Mouse (Mus musculus) liver, embryonic 13.5 days (tissue): Measurements from ENCODE around the gene Tmem214. TPM values are rescaled to one million over a fixed set of nuclear protein-coding genes. Genes with fewer than 3 reads are reported as not detected.
A peak's percentile ranks its signal among the peaks of the same experiment; 100 is the strongest.

Source experiments
- ATAC-seq: fragments of 200-750 bp; cut with Nextera tagmentation; 2 replicates; pipeline ENCODE4 v1.8.0; 2017; ENCODE audit warnings: low read depth, mild to moderate bottlenecking, moderate number of reproducible peaks, moderate library complexity
- DNase-seq: peaks from one replicate; pipeline ENCODE4 v3.0.0; 2022
- H3K27ac ChIP-seq: fragments of 300-500 bp; sonication (generic); 2 replicates; pipeline ENCODE4 v1.5.1; 2015; ENCODE audit warnings: moderate library complexity, mild to moderate bottlenecking, inconsistent platforms
- H3K27me3 ChIP-seq: fragments of 300-500 bp; sonication (generic); 2 replicates; pipeline ENCODE4 v1.6.1; 2015; ENCODE audit warnings: mild to moderate bottlenecking, inconsistent platforms
- H3K36me3 ChIP-seq: fragments of 300-500 bp; sonication (generic); 2 replicates; pipeline ENCODE4 v1.6.1; 2015; ENCODE audit warnings: mild to moderate bottlenecking, inconsistent platforms
- H3K4me1 ChIP-seq: fragments of 300-500 bp; sonication (generic); replicated peaks from 2 replicates; pipeline ENCODE4 v1.6.1; 2015; ENCODE audit warnings: inconsistent platforms
- H3K4me2 ChIP-seq: fragments of 300-500 bp; sonication (generic); 2 replicates; pipeline ENCODE4 v1.6.1; 2015; ENCODE audit warnings: inconsistent platforms, mild to moderate bottlenecking, moderate library complexity
- H3K4me3 ChIP-seq: fragments of 300-500 bp; sonication (generic); replicated peaks from 2 replicates; pipeline ENCODE4 v1.5.1; 2015; ENCODE audit warnings: mild to moderate bottlenecking, inconsistent platforms
- H3K9ac ChIP-seq: fragments of 300-500 bp; sonication (generic); 2 replicates; pipeline ENCODE4 v1.6.1; 2015; ENCODE audit warnings: mild to moderate bottlenecking, inconsistent platforms
- H3K9me3 ChIP-seq: fragments of 300-500 bp; sonication (generic); replicated peaks from 2 replicates; pipeline ENCODE4 v1.6.1; 2016; ENCODE audit warnings: inconsistent platforms
- WGBS: fragments of 180-500 bp; shearing (Covaris S2); methylation state at CpG from one replicate; pipeline ENCODE4 v1.1.7; 2015; ENCODE audit not compliant: insufficient replicate concordance; 5-methylcytosine and 5-hydroxymethylcytosine counted together
- polyA plus RNA-seq: library from polyadenylated mRNA; unstranded; fragments of >200 nt; fragmentation: Nextera tagmentation; extraction: Ambion mirVana; gene quantifications from 2 replicates; pipeline ENCODE4 v1.2.1, GENCODE M21; 2015

Gene Tmem214
- polyA plus RNA-seq: 40.8 and 47.7 TPM in 2 replicates

GRCm38 (mm10) chr5:30867712-30868111, at the start of gene Tmem214:
Tmem214 (plus strand) TSS chr5:30868012.
- Histone ChIP-seq H3K4me3 (no peak within 1 kb of the TSS), H3K36me3 (peaks cover 24% of the 10 kb centered on the region), H3K4me2 (peak within 1 kb of the TSS; percentile 89), H3K27me3 (no peaks in the 10 kb centered on the region), H3K9me3 (no peaks in the 10 kb centered on the region), H3K27ac (no peak within 1 kb of the TSS), H3K9ac (0 out of 2 replicates have a peak within 1 kb of the TSS, but pooled peaks have one; percentile 94), H3K4me1 (peaks cover 25% of the 10 kb centered on the region)
- no peak for DNase-seq
- WGBS: 75% methylated on average over 3 of the region's 3 CpGs
- no peak for ATAC-seq

- Histone ChIP-seq H3K4me2 (no peak overlapping the region), H3K27ac (no peak overlapping the region), H3K9me3 (no peaks in the 10 kb centered on the region), H3K9ac (no peak overlapping the region), H3K27me3 (peaks cover 28% of the 10 kb centered on the region), H3K4me3 (no peak overlapping the region), H3K36me3 (no peaks in the 10 kb centered on the region), H3K4me1 (0 out of 2 replicates have a peak, but pooled peaks cover 14% of the 10 kb centered on the region)
- WGBS: 69% methylated on average over 8 of the region's 8 CpGs
- DNase-seq (no peak), ATAC-seq (no peak)
Observed at GRCm38 (mm10) chr5:30818758-30819309, 49.0 kb upstream of the Tmem214 start.

- Histone ChIP-seq H3K27ac (no peak overlapping the region), H3K9ac (no peak overlapping the region), H3K4me2 (no peak overlapping the region), H3K27me3 (no peaks in the 10 kb centered on the region), H3K36me3 (no peaks in the 10 kb centered on the region), H3K4me1 (no peaks in the 10 kb centered on the region), H3K4me3 (no peak overlapping the region), H3K9me3 (no peaks in the 10 kb centered on the region)
- 63% methylated on average over 5 of the region's 5 CpGs for WGBS
- ATAC-seq (no peak), DNase-seq (no peak)
Observed at GRCm38 (mm10) chr5:30822689-30823088, 45.1 kb upstream of the Tmem214 start.

GRCm38 (mm10) chr5:30823091-30823490, 44.7 kb upstream of the Tmem214 start:
- WGBS: 68% methylated on average over 3 of the region's 3 CpGs
- Histone ChIP-seq H3K27ac (no peak overlapping the region), H3K9me3 (no peaks in the 10 kb centered on the region), H3K4me3 (no peak overlapping the region), H3K9ac (no peak overlapping the region), H3K27me3 (no peaks in the 10 kb centered on the region), H3K4me2 (no peak overlapping the region), H3K36me3 (no peaks in the 10 kb centered on the region), H3K4me1 (no peaks in the 10 kb centered on the region)
- DNase-seq: no peak
- ATAC-seq: no peak

GRCm38 (mm10) chr5:30824124-30824988, 43.5 kb upstream of the Tmem214 start:
- no peak for DNase-seq
- no peak for ATAC-seq
- Histone ChIP-seq H3K27ac (no peak overlapping the region), H3K27me3 (no peaks in the 10 kb centered on the region), H3K36me3 (no peaks in the 10 kb centered on the region), H3K4me2 (no peak overlapping the region), H3K4me3 (no peak overlapping the region), H3K4me1 (no peaks in the 10 kb centered on the region), H3K9ac (no peak overlapping the region), H3K9me3 (no peaks in the 10 kb centered on the region)
- WGBS: 69% methylated on average over 11 of the region's 11 CpGs

- Histone ChIP-seq H3K4me2 (no peak overlapping the region), H3K36me3 (no peaks in the 10 kb centered on the region), H3K9me3 (no peaks in the 10 kb centered on the region), H3K27ac (no peak overlapping the region), H3K27me3 (no peaks in the 10 kb centered on the region), H3K4me1 (no peaks in the 10 kb centered on the region), H3K4me3 (no peak overlapping the region), H3K9ac (no peak overlapping the region)
- DNase-seq: no peak
- 47% methylated on average over 10 of the region's 10 CpGs for WGBS
- ATAC-seq: no peak
Observed at GRCm38 (mm10) chr5:30825166-30825565, 42.6 kb upstream of the Tmem214 start.

- DNase-seq (no peak), ATAC-seq (no peak)
- Histone ChIP-seq H3K4me3 (no peak overlapping the region), H3K36me3 (no peaks in the 10 kb centered on the region), H3K9ac (no peak overlapping the region), H3K27me3 (no peaks in the 10 kb centered on the region), H3K4me1 (no peaks in the 10 kb centered on the region), H3K4me2 (no peak overlapping the region), H3K27ac (no peak overlapping the region), H3K9me3 (no peaks in the 10 kb centered on the region)
- 65% methylated on average over 6 of the region's 6 CpGs for WGBS
Observed at GRCm38 (mm10) chr5:30825821-30826220, 42.0 kb upstream of the Tmem214 start.

GRCm38 (mm10) chr5:30833416-30833815, 34.4 kb upstream of the Tmem214 start:
- no peaks in the 10 kb centered on the region for H3K4me1 ChIP-seq
- H3K9me3 ChIP-seq: no peaks in the 10 kb centered on the region
- H3K27ac ChIP-seq: no peak overlapping the region
- ATAC-seq: no peak
- no peaks in the 10 kb centered on the region; the same call in 1 of the 2 replicates for H3K36me3 ChIP-seq
- no peak overlapping the region for H3K4me2 ChIP-seq
- no peak overlapping the region for H3K4me3 ChIP-seq
- no peak overlapping the region for H3K9ac ChIP-seq
- H3K27me3 ChIP-seq: no peaks in the 10 kb centered on the region
- DNase-seq: no peak
- 57% methylated on average over 3 of the region's 3 CpGs for WGBS

GRCm38 (mm10) chr5:30839731-30840130, 28.1 kb upstream of the Tmem214 start:
- Histone ChIP-seq H3K4me3 (no peak overlapping the region), H3K4me2 (no peak overlapping the region), H3K27ac (no peak overlapping the region), H3K9ac (no peak overlapping the region), H3K27me3 (no peaks in the 10 kb centered on the region), H3K4me1 (no peaks in the 10 kb centered on the region; the same call in 1 of the 2 replicates), H3K36me3 (no peaks in the 10 kb centered on the region; the same call in 1 of the 2 replicates), H3K9me3 (no peaks in the 10 kb centered on the region)
- DNase-seq: no peak
- ATAC-seq: no peak
- 60% methylated on average over 2 of the region's 2 CpGs for WGBS

GRCm38 (mm10) chr5:30841896-30842295, 25.9 kb upstream of the Tmem214 start:
- WGBS: 32% methylated on average over 3 of the region's 3 CpGs
- no peak for DNase-seq
- Histone ChIP-seq H3K4me2 (no peak overlapping the region), H3K9me3 (no peaks in the 10 kb centered on the region), H3K4me1 (no peaks in the 10 kb centered on the region; the same call in 1 of the 2 replicates), H3K27me3 (no peaks in the 10 kb centered on the region), H3K27ac (no peak overlapping the region), H3K36me3 (no peaks in the 10 kb centered on the region; the same call in 1 of the 2 replicates), H3K4me3 (no peak overlapping the region), H3K9ac (no peak overlapping the region)
- no peak for ATAC-seq

GRCm38 (mm10) chr5:30849891-30850555, 17.8 kb upstream of the Tmem214 start:
- no peaks in the 10 kb centered on the region for H3K9me3 ChIP-seq
- H3K36me3 ChIP-seq: no peaks in the 10 kb centered on the region
- H3K4me2 ChIP-seq: no peak overlapping the region
- DNase-seq (no peak), ATAC-seq (no peak)
- H3K9ac ChIP-seq: no peak overlapping the region
- WGBS: 43% methylated on average over 6 of the region's 6 CpGs
- no peaks in the 10 kb centered on the region for H3K4me1 ChIP-seq
- no peak overlapping the region for H3K4me3 ChIP-seq
- H3K27ac ChIP-seq: no peak overlapping the region
- no peaks in the 10 kb centered on the region for H3K27me3 ChIP-seq
